Mouse (Mus musculus): ENCODE results near the gene Fstl1. TPM values are rescaled to one million over a fixed set of nuclear protein-coding genes. Genes with fewer than 3 reads are reported as not detected.

Fstl1 gene
- polyA plus RNA-seq, 1 experiment from 2014 or later = 105 TPM

DNA sequence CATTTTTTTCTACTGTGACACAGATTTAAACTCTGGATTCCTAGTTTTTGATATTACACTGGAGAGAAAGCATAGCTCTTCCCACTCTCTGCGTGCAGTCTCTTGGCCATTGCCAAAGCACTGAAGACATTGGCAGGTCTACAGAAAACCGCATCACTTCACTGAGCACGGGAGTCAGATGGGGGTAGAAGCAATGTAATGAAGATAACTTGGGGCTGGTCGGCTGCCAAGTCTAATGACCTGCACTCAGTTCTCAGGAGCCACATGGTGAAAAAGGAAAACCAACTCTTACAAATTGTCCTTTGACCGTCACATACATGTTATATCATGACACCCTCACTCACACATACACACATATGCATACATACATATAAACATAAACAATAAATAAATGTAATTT, 47.3 kb downstream of the Fstl1 start:
- Histone ChIP-seq H3K27me3 (ENCODE audit: control insufficient read depth, insufficient read depth, low read length) (no peaks in the 10 kb centered on the region), H3K4me2 (ENCODE audit: low read length) (no peak overlapping the region), H3K36me3 (ENCODE audit: control insufficient read depth, insufficient read depth, low read length) (peaks cover 31% of the 10 kb centered on the region), H3K4me1 (ENCODE audit: control insufficient read depth, insufficient read depth, low read length) (no peaks in the 10 kb centered on the region), H3K9me3 (ENCODE audit: control insufficient read depth, low read length) (no peaks in the 10 kb centered on the region), H3K27ac (replicated peaks; ENCODE audit: low read depth, low read length) (no peak overlapping the region), H3K9ac (replicated peaks; ENCODE audit: low read length) (no peak overlapping the region), H3K4me3 (replicated peaks; ENCODE audit: low read depth, low read length) (no peak overlapping the region)
- 86% methylated on average over 5 of the region's 5 CpGs for WGBS
- ATAC-seq (ENCODE audit: low FRiP score, low TSS enrichment) (no peak), DNase-seq (no peak)

DNA sequence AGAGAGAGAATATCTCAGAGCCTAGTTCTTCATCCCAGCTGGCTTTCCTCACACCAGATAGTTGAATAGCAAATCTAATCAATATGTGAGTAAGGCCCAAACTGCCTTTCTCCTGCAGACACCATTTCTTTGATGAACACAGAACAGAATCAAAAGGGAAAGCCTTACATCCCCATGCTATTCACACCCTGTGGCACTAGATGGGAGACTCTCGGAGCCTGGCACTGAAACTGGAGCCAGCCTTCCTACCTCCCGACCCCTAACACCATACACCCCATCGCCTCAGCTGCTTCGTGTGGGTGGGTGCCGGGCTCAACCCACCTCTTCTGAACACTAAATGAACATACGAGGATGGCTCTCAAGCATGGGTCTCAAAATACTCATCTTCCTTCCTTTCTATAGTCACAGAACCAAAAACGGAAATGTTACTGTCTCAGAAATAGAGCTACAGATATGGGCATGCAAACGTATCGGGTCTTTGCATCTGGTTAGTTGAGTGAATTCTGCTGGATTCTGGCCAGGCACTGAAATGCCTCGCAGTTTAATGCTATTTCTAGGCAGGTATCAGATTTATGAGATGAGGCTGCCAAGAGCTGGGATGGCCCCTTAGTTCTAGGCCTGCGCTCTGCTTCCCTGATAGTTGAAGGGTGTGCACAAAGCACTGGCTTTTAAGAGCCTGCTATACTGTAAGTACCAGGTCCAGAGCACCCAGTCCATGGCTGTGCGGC, 48.3 kb downstream of the Fstl1 start:
- Histone ChIP-seq H3K27ac (replicated peaks; ENCODE audit: low read depth, low read length) (no peak overlapping the region), H3K36me3 (ENCODE audit: control insufficient read depth, insufficient read depth, low read length) (peaks cover 38% of the 10 kb centered on the region), H3K9ac (replicated peaks; ENCODE audit: low read length) (no peak overlapping the region), H3K9me3 (ENCODE audit: control insufficient read depth, low read length) (no peaks in the 10 kb centered on the region), H3K4me1 (ENCODE audit: control insufficient read depth, insufficient read depth, low read length) (no peaks in the 10 kb centered on the region), H3K4me2 (ENCODE audit: low read length) (no peak overlapping the region), H3K4me3 (replicated peaks; ENCODE audit: low read depth, low read length) (no peak overlapping the region), H3K27me3 (ENCODE audit: control insufficient read depth, insufficient read depth, low read length) (no peaks in the 10 kb centered on the region)
- ATAC-seq (ENCODE audit: low FRiP score, low TSS enrichment) = no peak
- WGBS = 98% methylated on average over 12 of the region's 12 CpGs
- DNase-seq = no peak

DNA sequence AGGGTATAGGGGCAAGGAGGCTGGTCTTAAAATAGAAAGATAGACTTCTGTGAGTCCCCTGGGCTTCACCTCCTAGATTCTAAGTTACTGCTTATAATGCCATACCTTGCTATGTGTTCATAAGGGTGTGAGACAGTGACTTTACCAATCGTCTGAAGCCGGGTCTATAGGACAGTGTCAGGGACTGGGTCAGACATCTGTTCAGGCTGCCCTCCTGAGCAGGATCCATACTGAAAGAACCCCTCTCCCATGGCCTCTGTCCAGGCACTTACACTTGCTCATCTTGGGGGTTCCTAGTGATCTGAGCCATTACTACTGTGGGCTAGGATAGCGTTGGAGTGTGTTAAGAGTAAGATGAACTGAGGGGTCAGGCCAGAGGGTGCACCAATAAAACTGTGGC, 49.6 kb downstream of the Fstl1 start:
- Histone ChIP-seq H3K36me3 (ENCODE audit: control insufficient read depth, insufficient read depth, low read length) (peaks cover 33% of the 10 kb centered on the region), H3K4me3 (replicated peaks; ENCODE audit: low read depth, low read length) (no peak overlapping the region), H3K27ac (replicated peaks; ENCODE audit: low read depth, low read length) (no peak overlapping the region), H3K4me1 (ENCODE audit: control insufficient read depth, insufficient read depth, low read length) (no peaks in the 10 kb centered on the region), H3K9me3 (ENCODE audit: control insufficient read depth, low read length) (no peaks in the 10 kb centered on the region), H3K27me3 (ENCODE audit: control insufficient read depth, insufficient read depth, low read length) (no peaks in the 10 kb centered on the region), H3K4me2 (ENCODE audit: low read length) (no peak overlapping the region), H3K9ac (replicated peaks; ENCODE audit: low read length) (no peak overlapping the region)
- DNase-seq (no peak), ATAC-seq (ENCODE audit: low FRiP score, low TSS enrichment) (no peak)
- 96% methylated on average over 3 of the region's 3 CpGs for WGBS

DNA sequence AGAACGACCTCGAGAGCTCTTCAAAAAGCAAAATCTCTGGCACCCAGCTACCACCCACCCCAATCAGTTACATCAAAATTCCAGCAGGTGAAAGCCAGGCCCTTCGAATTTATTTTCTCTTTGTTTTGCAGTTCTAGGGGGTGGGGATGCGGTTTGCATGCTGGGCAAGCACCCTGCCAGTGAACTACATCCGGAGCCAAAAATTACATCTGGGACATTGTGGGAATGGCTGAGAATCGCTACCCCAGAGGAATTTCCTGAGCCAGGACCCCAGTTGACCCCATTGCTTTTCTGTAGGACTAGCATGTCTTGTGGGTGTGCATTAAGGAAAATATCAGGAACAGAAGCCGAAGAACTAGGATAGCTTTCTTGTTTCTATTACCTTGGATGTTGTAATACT, 54.4 kb downstream of the Fstl1 start:
- 88% methylated on average over 7 of the region's 7 CpGs for WGBS
- peaks cover 20% of the 10 kb centered on the region for H3K36me3 ChIP-seq (ENCODE audit: control insufficient read depth, insufficient read depth, low read length)
- H3K4me2 ChIP-seq (ENCODE audit: low read length) = no peak overlapping the region
- no peak overlapping the region for H3K27ac ChIP-seq (replicated peaks; ENCODE audit: low read depth, low read length)
- no peak overlapping the region for H3K4me3 ChIP-seq (replicated peaks; ENCODE audit: low read depth, low read length)
- ATAC-seq (ENCODE audit: low FRiP score, low TSS enrichment) (no peak), DNase-seq (no peak)
- no peak overlapping the region for H3K9ac ChIP-seq (replicated peaks; ENCODE audit: low read length)
- H3K9me3 ChIP-seq (ENCODE audit: control insufficient read depth, low read length) = no peaks in the 10 kb centered on the region
- no peaks in the 10 kb centered on the region for H3K27me3 ChIP-seq (ENCODE audit: control insufficient read depth, insufficient read depth, low read length)
- H3K4me1 ChIP-seq (ENCODE audit: control insufficient read depth, insufficient read depth, low read length) = no peaks in the 10 kb centered on the region

DNA sequence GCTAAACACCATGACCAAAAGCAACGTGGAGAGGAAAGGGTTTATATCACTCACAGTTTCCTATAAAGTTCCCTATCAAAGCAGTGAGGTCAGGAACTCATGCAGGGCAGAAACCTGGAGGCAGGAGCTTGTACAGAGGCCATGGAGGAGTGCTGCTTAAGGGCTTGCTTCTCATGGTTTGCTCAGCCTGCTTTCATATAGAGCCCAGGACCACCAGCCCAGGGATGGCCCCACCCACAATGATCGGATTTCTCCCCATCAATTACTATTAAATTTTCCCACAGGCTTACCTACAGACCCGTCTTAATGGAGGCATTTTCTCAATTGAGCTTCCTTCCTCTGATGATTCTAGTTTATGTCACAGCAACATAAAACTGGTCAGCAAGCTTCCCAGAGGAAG, 60.9 kb downstream of the Fstl1 start:
- WGBS = 89% methylated on average over 3 of the region's 3 CpGs
- Histone ChIP-seq H3K36me3 (ENCODE audit: control insufficient read depth, insufficient read depth, low read length) (peaks cover 9% of the 10 kb centered on the region), H3K4me1 (ENCODE audit: control insufficient read depth, insufficient read depth, low read length) (no peaks in the 10 kb centered on the region), H3K9ac (replicated peaks; ENCODE audit: low read length) (no peak overlapping the region), H3K27me3 (ENCODE audit: control insufficient read depth, insufficient read depth, low read length) (no peaks in the 10 kb centered on the region), H3K4me3 (replicated peaks; ENCODE audit: low read depth, low read length) (no peak overlapping the region), H3K4me2 (ENCODE audit: low read length) (no peak overlapping the region), H3K9me3 (ENCODE audit: control insufficient read depth, low read length) (no peaks in the 10 kb centered on the region), H3K27ac (replicated peaks; ENCODE audit: low read depth, low read length) (no peak overlapping the region)
- no peak for ATAC-seq (ENCODE audit: low FRiP score, low TSS enrichment)
- DNase-seq = no peak

DNA sequence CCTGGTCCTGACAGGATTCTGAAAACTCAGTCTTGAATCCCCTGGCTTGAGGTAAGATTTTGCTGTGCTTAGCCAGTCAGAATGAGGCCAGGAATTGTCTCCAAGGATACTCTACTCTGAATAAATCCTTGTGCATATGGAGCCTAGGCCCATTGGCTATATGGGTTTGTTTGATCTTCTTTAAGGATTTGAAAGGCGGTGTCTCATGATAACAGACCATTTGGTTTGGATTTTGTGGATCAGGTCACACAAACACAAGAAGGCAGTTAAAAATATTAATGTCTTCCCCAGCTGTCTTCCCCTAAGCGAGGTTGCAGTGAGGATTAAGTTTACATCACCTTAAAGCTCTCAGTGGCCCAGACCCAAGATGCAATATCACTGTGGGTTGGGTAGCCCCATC, 65.8 kb downstream of the Fstl1 start:
- Histone ChIP-seq H3K4me2 (ENCODE audit: low read length) (no peak overlapping the region), H3K9ac (replicated peaks; ENCODE audit: low read length) (no peak overlapping the region), H3K27ac (replicated peaks; ENCODE audit: low read depth, low read length) (no peak overlapping the region), H3K36me3 (ENCODE audit: control insufficient read depth, insufficient read depth, low read length) (no peaks in the 10 kb centered on the region), H3K9me3 (ENCODE audit: control insufficient read depth, low read length) (no peaks in the 10 kb centered on the region), H3K27me3 (ENCODE audit: control insufficient read depth, insufficient read depth, low read length) (no peaks in the 10 kb centered on the region), H3K4me1 (ENCODE audit: control insufficient read depth, insufficient read depth, low read length) (no peaks in the 10 kb centered on the region), H3K4me3 (replicated peaks; ENCODE audit: low read depth, low read length) (no peak overlapping the region)
- ATAC-seq (ENCODE audit: low FRiP score, low TSS enrichment) (no peak), DNase-seq (no peak)
- WGBS = 83% methylated on average over 2 of the region's 2 CpGs

DNA sequence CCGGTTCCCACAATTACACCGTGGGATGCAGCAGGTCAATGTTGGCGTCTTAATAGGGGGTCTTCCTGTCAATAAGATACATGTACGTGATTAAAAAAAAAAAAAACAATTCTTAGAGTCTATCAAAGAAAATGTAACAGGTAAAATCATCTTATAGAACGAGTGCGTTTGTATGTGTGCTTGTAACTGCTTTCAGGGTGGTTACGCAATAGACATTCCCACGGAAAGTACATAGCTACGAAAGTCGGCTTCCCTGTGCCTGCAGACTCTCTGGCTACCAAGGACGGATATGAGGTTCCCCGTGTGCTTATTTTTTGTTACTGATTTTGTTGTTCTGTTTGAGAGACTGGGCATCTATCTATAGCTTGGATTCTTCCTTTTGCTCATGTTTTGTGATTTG, 67.1 kb downstream of the Fstl1 start:
- no peak overlapping the region for H3K4me2 ChIP-seq (ENCODE audit: low read length)
- ATAC-seq (ENCODE audit: low FRiP score, low TSS enrichment) (no peak), DNase-seq (no peak)
- WGBS = 90% methylated on average over 12 of the region's 12 CpGs
- H3K36me3 ChIP-seq (ENCODE audit: control insufficient read depth, insufficient read depth, low read length) = no peaks in the 10 kb centered on the region
- H3K27me3 ChIP-seq (ENCODE audit: control insufficient read depth, insufficient read depth, low read length) = no peaks in the 10 kb centered on the region
- no peak overlapping the region for H3K27ac ChIP-seq (replicated peaks; ENCODE audit: low read depth, low read length)
- no peaks in the 10 kb centered on the region for H3K9me3 ChIP-seq (ENCODE audit: control insufficient read depth, low read length)
- no peak overlapping the region for H3K4me3 ChIP-seq (replicated peaks; ENCODE audit: low read depth, low read length)
- no peak overlapping the region for H3K9ac ChIP-seq (replicated peaks; ENCODE audit: low read length)
- H3K4me1 ChIP-seq (ENCODE audit: control insufficient read depth, insufficient read depth, low read length) = no peaks in the 10 kb centered on the region

DNA sequence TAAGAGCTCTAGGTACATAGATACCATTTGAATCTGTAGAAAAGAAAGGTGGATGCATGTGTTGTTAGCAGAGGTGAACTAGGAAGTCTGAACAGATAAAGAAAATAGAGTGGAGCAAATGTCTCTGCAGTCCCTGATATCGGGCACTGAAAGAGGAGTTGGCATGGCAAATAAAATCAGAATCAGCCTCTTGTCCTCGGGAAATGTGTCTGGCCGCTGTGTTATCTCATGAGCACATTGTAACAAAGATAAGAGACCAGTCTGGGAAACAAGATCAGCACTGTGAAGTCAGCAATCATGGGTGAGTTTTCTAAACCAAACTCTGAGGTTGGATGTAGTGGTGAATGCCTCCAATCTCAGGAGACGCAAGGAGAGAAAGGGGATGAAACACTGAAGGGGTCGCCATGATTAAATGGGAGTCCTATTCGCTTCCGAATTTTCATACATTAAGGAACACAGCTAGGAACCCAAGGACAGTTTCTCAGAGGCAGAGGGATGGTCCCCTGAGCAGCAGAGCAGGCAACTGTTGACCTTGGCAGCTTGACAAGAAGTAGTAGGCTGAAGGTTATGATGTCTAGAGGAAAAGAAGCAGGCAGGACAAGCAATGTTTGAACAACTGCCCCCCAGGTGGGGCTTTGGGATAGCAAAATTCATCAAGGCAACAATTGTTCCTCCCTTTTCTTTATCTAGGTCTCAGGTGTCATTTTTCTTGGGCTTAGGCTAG, 68.7 kb downstream of the Fstl1 start:
- 88% methylated on average over 7 of the region's 7 CpGs for WGBS
- no peak overlapping the region for H3K4me2 ChIP-seq (ENCODE audit: low read length)
- ATAC-seq (ENCODE audit: low FRiP score, low TSS enrichment) = no peak
- no peak for DNase-seq
- H3K9me3 ChIP-seq (ENCODE audit: control insufficient read depth, low read length) = no peaks in the 10 kb centered on the region
- no peaks in the 10 kb centered on the region for H3K36me3 ChIP-seq (ENCODE audit: control insufficient read depth, insufficient read depth, low read length)
- no peak overlapping the region for H3K4me3 ChIP-seq (replicated peaks; ENCODE audit: low read depth, low read length)
- no peak overlapping the region for H3K27ac ChIP-seq (replicated peaks; ENCODE audit: low read depth, low read length)
- no peaks in the 10 kb centered on the region for H3K27me3 ChIP-seq (ENCODE audit: control insufficient read depth, insufficient read depth, low read length)
- H3K4me1 ChIP-seq (ENCODE audit: control insufficient read depth, insufficient read depth, low read length) = no peaks in the 10 kb centered on the region
- H3K9ac ChIP-seq (replicated peaks; ENCODE audit: low read length) = no peak overlapping the region

DNA sequence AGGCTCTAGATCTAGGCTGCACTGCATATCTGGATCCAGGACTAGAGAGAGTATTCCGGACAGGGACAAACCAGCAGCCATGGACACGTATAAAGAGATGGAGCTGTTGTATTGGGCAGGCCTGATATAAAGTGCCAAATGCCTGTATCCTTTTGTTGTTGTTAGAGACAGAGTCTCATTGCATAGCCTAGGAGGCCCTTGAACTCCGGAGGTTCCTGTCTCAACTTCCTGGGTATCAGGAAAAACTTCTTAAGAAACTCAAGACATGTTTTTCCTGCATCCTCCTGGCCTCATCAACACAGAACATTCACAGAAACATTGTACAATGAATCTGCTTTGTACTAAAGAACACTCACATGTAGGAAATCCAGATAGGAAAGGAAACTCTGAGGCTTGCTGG, 70.4 kb downstream of the Fstl1 start:
- no peak for DNase-seq
- H3K27me3 ChIP-seq (ENCODE audit: control insufficient read depth, insufficient read depth, low read length) = no peaks in the 10 kb centered on the region
- no peak overlapping the region for H3K4me2 ChIP-seq (ENCODE audit: low read length)
- no peak overlapping the region for H3K27ac ChIP-seq (replicated peaks; ENCODE audit: low read depth, low read length)
- no peaks in the 10 kb centered on the region for H3K9me3 ChIP-seq (ENCODE audit: control insufficient read depth, low read length)
- no peaks in the 10 kb centered on the region for H3K36me3 ChIP-seq (ENCODE audit: control insufficient read depth, insufficient read depth, low read length)
- H3K4me3 ChIP-seq (replicated peaks; ENCODE audit: low read depth, low read length) = no peak overlapping the region
- H3K4me1 ChIP-seq (ENCODE audit: control insufficient read depth, insufficient read depth, low read length) = no peaks in the 10 kb centered on the region
- H3K9ac ChIP-seq (replicated peaks; ENCODE audit: low read length) = no peak overlapping the region
- ATAC-seq (ENCODE audit: low FRiP score, low TSS enrichment) = no peak
- 90% methylated on average over 3 of the region's 3 CpGs for WGBS

All from midbrain, embryonic 14.5 days (tissue).